Mouse (Mus musculus) kidney, postnatal 0 days (tissue): ENCODE data around the gene Rspry1. TPM values are rescaled to one million over a fixed set of nuclear protein-coding genes. Genes with fewer than 3 reads are reported as not detected.

Experiments used
- ATAC-seq: fragments of 200-750 bp; cut with Nextera tagmentation; replicated peaks from 2 replicates; pipeline ENCODE4 v1.8.0; 2017; ENCODE audit warnings: low read depth, moderate number of reproducible peaks, moderate TSS enrichment, moderate library complexity; ENCODE audit not compliant: low FRiP score
- DNase-seq: peaks from one replicate; pipeline ENCODE4 v3.0.0-alpha.2; 2016; ENCODE audit warnings: low spot score
- H3K27ac ChIP-seq: fragments of 300-500 bp; sonication (generic); 2 replicates; pipeline ENCODE4 v1.5.1; 2014; ENCODE audit warnings: mild to moderate bottlenecking
- H3K27me3 ChIP-seq: fragments of 300-500 bp; sonication (generic); 2 replicates; pipeline ENCODE4 v1.6.1; 2014; ENCODE audit warnings: low read length, mixed read lengths; ENCODE audit not compliant: insufficient read depth
- H3K36me3 ChIP-seq: fragments of 300-500 bp; sonication (generic); 2 replicates; pipeline ENCODE4 v1.6.1; 2014; ENCODE audit warnings: low read length, mixed read lengths; ENCODE audit not compliant: insufficient read depth
- H3K4me1 ChIP-seq: fragments of 300-500 bp; sonication (generic); replicated peaks from 2 replicates; pipeline ENCODE4 v1.6.1; 2014; ENCODE audit warnings: antibody characterized with exemption, low read length, mixed read lengths; ENCODE audit not compliant: insufficient read depth
- H3K4me2 ChIP-seq: fragments of 300-500 bp; sonication (generic); 2 replicates; pipeline ENCODE4 v1.6.1; 2014; ENCODE audit warnings: mild to moderate bottlenecking, low read length, moderate library complexity, mixed read lengths
- H3K4me3 ChIP-seq: fragments of 300-500 bp; sonication (generic); replicated peaks from 2 replicates; pipeline ENCODE4 v1.5.1; 2014; ENCODE audit warnings: low read depth, low read length
- H3K9ac ChIP-seq: fragments of 300-500 bp; sonication (generic); 2 replicates; pipeline ENCODE4 v1.6.1; 2014; ENCODE audit warnings: low read depth, low read length
- H3K9me3 ChIP-seq: fragments of 300-500 bp; sonication (generic); replicated peaks from 2 replicates; pipeline ENCODE4 v1.6.1; 2016; ENCODE audit warnings: low read length, inconsistent platforms, mixed read lengths
- CTCF ChIP-seq: IDR thresholded peaks from 2 replicates; pipeline ENCODE4 v1.5.1; 2016; ENCODE audit warnings: antibody characterized with exemption, low read depth, mild to moderate bottlenecking, moderate library complexity
- WGBS: fragments of 180-500 bp; shearing (Covaris S2); extraction: QIAGEN DNeasy Blood & Tissue Kit; methylation state at CpG from one replicate; pipeline ENCODE4 v1.1.7; 2014; 5-methylcytosine and 5-hydroxymethylcytosine counted together
- polyA plus RNA-seq: library from polyadenylated mRNA; unstranded; fragments of >200 nt; fragmentation: Nextera tagmentation; extraction: Ambion mirVana; gene quantifications from 2 replicates; pipeline ENCODE4 v1.2.1, GENCODE M21; 2015

Gene Rspry1
- polyA plus RNA-seq, 1 experiment from 2014 or later, result 31.0 TPM

GRCm38 (mm10) chr8:94633564-94634194, 31.9 kb downstream of the Rspry1 start:
- Histone ChIP-seq H3K4me3 (no peak overlapping the region), H3K9me3 (no peaks in the 10 kb centered on the region), H3K27me3 (no peaks in the 10 kb centered on the region), H3K36me3 (peaks cover 43% of the 10 kb centered on the region), H3K4me1 (no peaks in the 10 kb centered on the region), H3K27ac (no peak overlapping the region), H3K4me2 (no peak overlapping the region), H3K9ac (no peak overlapping the region)
- DNase-seq, result no peak
- no peak for TF ChIP-seq CTCF
- WGBS, result 80% methylated on average over 2 of the region's 2 CpGs
- no peak for ATAC-seq

- Histone ChIP-seq H3K4me1 (no peaks in the 10 kb centered on the region), H3K27ac (no peak overlapping the region), H3K36me3 (peaks cover 44% of the 10 kb centered on the region), H3K4me2 (no peak overlapping the region), H3K27me3 (no peaks in the 10 kb centered on the region), H3K4me3 (no peak overlapping the region), H3K9me3 (no peaks in the 10 kb centered on the region), H3K9ac (no peak overlapping the region)
- no peak for TF ChIP-seq CTCF
- no peak for ATAC-seq
- no peak for DNase-seq
These were observed 32.5 kb downstream of the Rspry1 start for GRCm38 (mm10) chr8:94634211-94634610.

- H3K4me1 ChIP-seq, result no peaks in the 10 kb centered on the region
- DNase-seq (no peak), ATAC-seq (no peak)
- H3K27ac ChIP-seq, result no peak overlapping the region
- H3K9ac ChIP-seq, result no peak overlapping the region
- no peaks in the 10 kb centered on the region for H3K27me3 ChIP-seq
- H3K4me3 ChIP-seq, result no peak overlapping the region
- WGBS, result 96% methylated on average over 2 of the region's 2 CpGs
- H3K9me3 ChIP-seq, result no peaks in the 10 kb centered on the region
- H3K4me2 ChIP-seq, result no peak overlapping the region
- no peak for TF ChIP-seq CTCF
- H3K36me3 ChIP-seq, result peaks cover 45% of the 10 kb centered on the region
These were observed 39.4 kb downstream of the Rspry1 start for GRCm38 (mm10) chr8:94641183-94641582.

GRCm38 (mm10) chr8:94641938-94642337, 40.2 kb downstream of the Rspry1 start:
- Histone ChIP-seq H3K4me1 (no peaks in the 10 kb centered on the region), H3K27me3 (no peaks in the 10 kb centered on the region), H3K27ac (no peak overlapping the region), H3K4me2 (no peak overlapping the region), H3K4me3 (no peak overlapping the region), H3K36me3 (peaks cover 47% of the 10 kb centered on the region), H3K9me3 (no peaks in the 10 kb centered on the region), H3K9ac (no peak overlapping the region)
- no peak for DNase-seq
- TF ChIP-seq CTCF, result peak; percentile 35
- WGBS, result 91% methylated on average over 3 of the region's 3 CpGs
- no peak for ATAC-seq

- Histone ChIP-seq H3K36me3 (peaks cover 34% of the 10 kb centered on the region), H3K9me3 (no peaks in the 10 kb centered on the region), H3K4me2 (no peak overlapping the region), H3K4me3 (no peak overlapping the region), H3K27ac (no peak overlapping the region), H3K4me1 (no peaks in the 10 kb centered on the region), H3K27me3 (no peaks in the 10 kb centered on the region), H3K9ac (no peak overlapping the region)
- no peak for TF ChIP-seq CTCF
- no peak for ATAC-seq
- WGBS, result 28% methylated on average over 1 of the region's 1 CpGs
- DNase-seq, result no peak
These were observed 43.5 kb downstream of the Rspry1 start for GRCm38 (mm10) chr8:94645202-94645601.

- no peak for TF ChIP-seq CTCF
- no peak for DNase-seq
- 92% methylated on average over 3 of the region's 3 CpGs for WGBS
- Histone ChIP-seq H3K4me1 (no peaks in the 10 kb centered on the region), H3K9ac (no peak overlapping the region), H3K36me3 (peaks cover 26% of the 10 kb centered on the region), H3K9me3 (no peaks in the 10 kb centered on the region), H3K27me3 (no peaks in the 10 kb centered on the region), H3K4me3 (no peak overlapping the region), H3K4me2 (no peak overlapping the region), H3K27ac (no peak overlapping the region)
- no peak for ATAC-seq
These were observed 44.4 kb downstream of the Rspry1 start for GRCm38 (mm10) chr8:94646165-94646564.

- H3K9me3 ChIP-seq, result no peaks in the 10 kb centered on the region
- no peak for DNase-seq
- no peak overlapping the region for H3K27ac ChIP-seq
- 85% methylated on average over 3 of the region's 3 CpGs for WGBS
- no peaks in the 10 kb centered on the region for H3K27me3 ChIP-seq
- peaks cover 34% of the 10 kb centered on the region for H3K36me3 ChIP-seq
- no peak overlapping the region for H3K9ac ChIP-seq
- no peak for ATAC-seq
- H3K4me3 ChIP-seq, result no peak overlapping the region
- TF ChIP-seq CTCF, result no peak
- H3K4me2 ChIP-seq, result no peak overlapping the region
- H3K4me1 ChIP-seq, result no peaks in the 10 kb centered on the region
These were observed 47.8 kb downstream of the Rspry1 start for GRCm38 (mm10) chr8:94649496-94649895.
